Mouse (Mus musculus) stomach, embryonic 16.5 days (tissue): Measurements from ENCODE around the gene Rhox6. TPM values are rescaled to one million over a fixed set of nuclear protein-coding genes. Genes with fewer than 3 reads are reported as not detected.

Source experiments
- polyA plus RNA-seq: library from polyadenylated mRNA; unstranded; fragments of >200 nt; fragmentation: Nextera tagmentation; extraction: Ambion mirVana; gene quantifications from 2 replicates; pipeline ENCODE4 v1.2.1, GENCODE M21; 2015

Rhox6 gene
- polyA plus RNA-seq, 1 experiment from 2014 or later: not detected

Other genes with a start within 250 kb of the Rhox6 start
- gene Rhox3f, start 245.9 kb upstream of the Rhox6 start, polyA plus RNA-seq: not detected in 2 replicates
- gene Rhox4f, start 219.2 kb upstream of the Rhox6 start, polyA plus RNA-seq: not detected in 2 replicates
- gene Rhox3g, start 198.3 kb upstream of the Rhox6 start, polyA plus RNA-seq: not detected in 2 replicates
- gene Rhox2g, start 183.4 kb upstream of the Rhox6 start, polyA plus RNA-seq: not detected in 2 replicates
- not detected in 2 replicates for gene Rhox4g, start 175.6 kb upstream of the Rhox6 start, polyA plus RNA-seq
- not detected in 2 replicates for gene Rhox3h, start 158.1 kb upstream of the Rhox6 start, polyA plus RNA-seq
- gene Rhox2h, start 153.6 kb upstream of the Rhox6 start, polyA plus RNA-seq: not detected in 2 replicates
- 1.2 and 2.1 TPM in 2 replicates for gene Rhox5, start 22.1 kb upstream of the Rhox6 start, polyA plus RNA-seq
- gene Rhox7a, start 4.8 kb downstream of the Rhox6 start, polyA plus RNA-seq: not detected in 2 replicates
- not detected in 2 replicates for gene Rhox8, start 52.0 kb downstream of the Rhox6 start, polyA plus RNA-seq
- gene Rhox7b, start 70.3 kb downstream of the Rhox6 start, polyA plus RNA-seq: not detected in 2 replicates
- gene Rhox9, start 74.9 kb downstream of the Rhox6 start, polyA plus RNA-seq: not detected in 2 replicates
- gene Btg1-ps1, start 191.9 kb downstream of the Rhox6 start, polyA plus RNA-seq: not detected in 2 replicates
- not detected in 2 replicates for gene Btg1-ps2, start 216.2 kb downstream of the Rhox6 start, polyA plus RNA-seq
- gene Rhox10, start 239.6 kb downstream of the Rhox6 start, polyA plus RNA-seq: not detected in 2 replicates